32 mouse cellular contexts compared by ENCODE assay signal in the genomic region with DNA sequence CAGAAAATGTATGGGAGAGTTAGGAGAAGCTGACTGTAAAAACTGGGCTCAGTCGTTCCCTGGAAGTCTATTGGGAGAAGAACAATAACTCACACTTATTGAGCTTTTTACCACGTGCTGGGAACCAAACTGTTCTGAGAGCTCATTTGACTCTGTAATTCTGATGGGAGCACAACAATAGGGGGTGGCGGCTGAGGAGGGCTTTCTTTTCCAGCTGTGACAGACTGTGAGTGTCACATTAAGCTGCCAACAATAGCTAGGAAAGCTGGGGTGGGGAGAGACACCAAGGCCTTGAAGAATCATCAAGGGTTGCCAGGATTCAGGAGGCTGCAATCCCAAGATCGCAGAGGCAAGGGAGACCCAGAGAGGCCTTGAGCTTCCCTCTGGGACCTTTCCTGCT. TPM values are rescaled to one million over a fixed set of nuclear protein-coding genes. Genes with fewer than 3 reads are reported as not detected.
DNase-seq lines count a peak whose midpoint lies in the region; ATAC-seq and TF ChIP-seq lines count a peak whose summit lies in the region.
"Had no signal": no experiment of that assay in that cellular context is flagged by ENCODE, and none has a peak within 500 bp of the region (broad histone marks: within the 10 kb centered on the region; RNA-seq: fewer than 3 reads in every experiment).

No protein-coding gene starts in this region.

- H3K4me3 ChIP-seq in forebrain, embryonic 15.5 days, result no peak overlapping the region
- H3K4me3 ChIP-seq in forebrain, embryonic 12.5 days (replicated peaks), result no peak overlapping the region
- H3K4me3 ChIP-seq in hindbrain, postnatal 0 days (ENCODE audit: low read length), result no peak overlapping the region
- H3K4me3 ChIP-seq in hindbrain, embryonic 10.5 days, result no peak overlapping the region
- no peak overlapping the region for H3K4me3 ChIP-seq in neural tube, embryonic 14.5 days (ENCODE audit: low read depth, low read length)
- H3K4me3 ChIP-seq in intestine, embryonic 15.5 days (replicated peaks), result no peak overlapping the region
- H3K4me3 ChIP-seq: embryonic facial prominence, embryonic 13.5 days; limb, embryonic 13.5 days; lung, embryonic 15.5 days; midbrain, embryonic 12.5 days; neural tube, embryonic 12.5 days had no signal

- DNase-seq in hindbrain, postnatal 0 days (ENCODE audit: low spot score), result peak; percentile 8
- no peak for DNase-seq in hindbrain, embryonic 10.5 days (ENCODE audit: low spot score)
- peak; percentile 19 for DNase-seq in R1 (ENCODE audit: low read depth, low spot score)
- DNase-seq: adrenal gland, adult 8-10 months; cerebellum, adult 11 months; cerebellum, adult 9-10 months; cerebellum, postnatal 36 days; gastrocnemius, postnatal 14 days; heart, postnatal 14 days; kidney, adult 8-10 months; kidney, postnatal 4 days had no signal

- H3K27me3 ChIP-seq in forebrain, embryonic 15.5 days, result no peaks in the 10 kb centered on the region
- H3K27me3 ChIP-seq in forebrain, embryonic 12.5 days, result peaks cover 6% of the 10 kb centered on the region; the same call in 1 of the 2 replicates
- H3K27me3 ChIP-seq in hindbrain, postnatal 0 days (ENCODE audit: insufficient read depth, low read length), result no peaks in the 10 kb centered on the region
- peaks cover 7% of the 10 kb centered on the region; the same call in 1 of the 2 replicates for H3K27me3 ChIP-seq in hindbrain, embryonic 10.5 days (ENCODE audit: insufficient read depth, poor library complexity, severe bottlenecking)
- no peaks in the 10 kb centered on the region for H3K27me3 ChIP-seq in neural tube, embryonic 14.5 days (ENCODE audit: control insufficient read depth, insufficient read depth, low read length)
- H3K27me3 ChIP-seq in intestine, embryonic 15.5 days (replicated peaks), result no peaks in the 10 kb centered on the region
- H3K27me3 ChIP-seq: lung, embryonic 15.5 days; neural tube, embryonic 12.5 days had no signal

- H3K9ac ChIP-seq in forebrain, embryonic 15.5 days (replicated peaks), result no peak overlapping the region
- H3K9ac ChIP-seq in forebrain, embryonic 12.5 days, result no peak overlapping the region
- H3K9ac ChIP-seq in hindbrain, postnatal 0 days (replicated peaks; ENCODE audit: low read length), result no peak overlapping the region
- H3K9ac ChIP-seq in neural tube, embryonic 14.5 days (replicated peaks; ENCODE audit: low read depth, low read length), result no peak overlapping the region
- no peak overlapping the region for H3K9ac ChIP-seq in intestine, embryonic 15.5 days
- H3K9ac ChIP-seq: embryonic facial prominence, embryonic 13.5 days; limb, embryonic 13.5 days; lung, embryonic 15.5 days; midbrain, embryonic 12.5 days; neural tube, embryonic 12.5 days had no signal

- no peak for TF ChIP-seq CTCF in hindbrain, postnatal 0 days (IDR thresholded peaks at IDR 0.05; ENCODE audit: low read depth)

- H3K4me2 ChIP-seq in forebrain, embryonic 15.5 days (replicated peaks), result no peak overlapping the region
- H3K4me2 ChIP-seq in forebrain, embryonic 12.5 days, result no peak overlapping the region
- H3K4me2 ChIP-seq in hindbrain, postnatal 0 days (ENCODE audit: low read depth, low read length), result no peak overlapping the region
- H3K4me2 ChIP-seq in neural tube, embryonic 14.5 days (ENCODE audit: low read depth, low read length), result no peak overlapping the region
- no peak overlapping the region for H3K4me2 ChIP-seq in intestine, embryonic 15.5 days (replicated peaks)
- H3K4me2 ChIP-seq: embryonic facial prominence, embryonic 13.5 days; limb, embryonic 13.5 days; liver, embryonic 11.5 days; lung, embryonic 15.5 days; midbrain, embryonic 12.5 days; neural tube, embryonic 12.5 days had no signal

- 14% methylated on average over 4 of the region's 4 CpGs for WGBS in forebrain, embryonic 15.5 days
- 15% methylated on average over 4 of the region's 4 CpGs for WGBS in forebrain, embryonic 12.5 days
- WGBS in hindbrain, postnatal 0 days, result 5% methylated on average over 4 of the region's 4 CpGs
- WGBS in hindbrain, embryonic 10.5 days, result 22% methylated on average over 4 of the region's 4 CpGs
- 13% methylated on average over 4 of the region's 4 CpGs for WGBS in neural tube, embryonic 14.5 days
- WGBS in intestine, embryonic 15.5 days, result 47% methylated on average over 4 of the region's 4 CpGs

- ATAC-seq in forebrain, embryonic 15.5 days (replicated peaks), result no peak
- no peak for ATAC-seq in forebrain, embryonic 12.5 days (ENCODE audit: low FRiP score)
- no peak for ATAC-seq in hindbrain, postnatal 0 days
- no peak for ATAC-seq in neural tube, embryonic 14.5 days (ENCODE audit: low read depth)
- no peak for ATAC-seq in intestine, embryonic 15.5 days
- ATAC-seq: hindbrain, embryonic 16.5 days; intestine, embryonic 16.5 days had no signal

- H3K27ac ChIP-seq in forebrain, embryonic 15.5 days (replicated peaks), result peak overlapping the region; percentile 43; the same call in 1 of the 2 replicates
- H3K27ac ChIP-seq in forebrain, embryonic 12.5 days, result no peak overlapping the region
- H3K27ac ChIP-seq in hindbrain, postnatal 0 days, result no peak overlapping the region
- no peak overlapping the region for H3K27ac ChIP-seq in hindbrain, embryonic 10.5 days
- 0 out of 2 replicates have a peak overlapping the region, but pooled peaks have one; percentile 28 for H3K27ac ChIP-seq in neural tube, embryonic 14.5 days (ENCODE audit: low read depth, low read length)
- H3K27ac ChIP-seq in intestine, embryonic 15.5 days, result no peak overlapping the region
- H3K27ac ChIP-seq: embryonic facial prominence, embryonic 13.5 days; kidney, postnatal 0 days; limb, embryonic 13.5 days; lung, embryonic 15.5 days; midbrain, embryonic 12.5 days; neural tube, embryonic 12.5 days had no signal

- no peaks in the 10 kb centered on the region for H3K36me3 ChIP-seq in forebrain, embryonic 15.5 days
- H3K36me3 ChIP-seq in forebrain, embryonic 12.5 days (replicated peaks), result no peaks in the 10 kb centered on the region
- no peaks in the 10 kb centered on the region for H3K36me3 ChIP-seq in hindbrain, postnatal 0 days (ENCODE audit: insufficient read depth, low read length)
- H3K36me3 ChIP-seq in hindbrain, embryonic 10.5 days, result no peaks in the 10 kb centered on the region
- H3K36me3 ChIP-seq in neural tube, embryonic 14.5 days (ENCODE audit: control insufficient read depth, insufficient read depth, low read length), result no peaks in the 10 kb centered on the region
- H3K36me3 ChIP-seq in intestine, embryonic 15.5 days, result no peaks in the 10 kb centered on the region
- H3K36me3 ChIP-seq: embryonic facial prominence, embryonic 13.5 days; limb, embryonic 13.5 days; lung, embryonic 15.5 days; midbrain, embryonic 12.5 days; neural tube, embryonic 12.5 days had no signal

- no peaks in the 10 kb centered on the region for H3K4me1 ChIP-seq in forebrain, embryonic 15.5 days
- peaks cover 10% of the 10 kb centered on the region; the same call in 1 of the 2 replicates for H3K4me1 ChIP-seq in forebrain, embryonic 12.5 days
- H3K4me1 ChIP-seq in hindbrain, postnatal 0 days (ENCODE audit: insufficient read depth, low read length), result no peaks in the 10 kb centered on the region
- H3K4me1 ChIP-seq in hindbrain, embryonic 10.5 days (replicated peaks), result peaks cover 18% of the 10 kb centered on the region
- H3K4me1 ChIP-seq in neural tube, embryonic 14.5 days (ENCODE audit: control insufficient read depth, insufficient read depth, low read length), result no peaks in the 10 kb centered on the region
- no peaks in the 10 kb centered on the region for H3K4me1 ChIP-seq in intestine, embryonic 15.5 days (replicated peaks)
- H3K4me1 ChIP-seq: embryonic facial prominence, embryonic 13.5 days; limb, embryonic 13.5 days; lung, embryonic 15.5 days had no signal

- H3K9me3 ChIP-seq in forebrain, embryonic 15.5 days, result no peaks in the 10 kb centered on the region
- H3K9me3 ChIP-seq in forebrain, embryonic 12.5 days, result no peaks in the 10 kb centered on the region
- H3K9me3 ChIP-seq in hindbrain, postnatal 0 days (ENCODE audit: low read length), result no peaks in the 10 kb centered on the region
- H3K9me3 ChIP-seq in hindbrain, embryonic 10.5 days, result no peaks in the 10 kb centered on the region
- no peaks in the 10 kb centered on the region for H3K9me3 ChIP-seq in neural tube, embryonic 14.5 days (ENCODE audit: control insufficient read depth, low read length)
- no peaks in the 10 kb centered on the region for H3K9me3 ChIP-seq in intestine, embryonic 15.5 days
- H3K9me3 ChIP-seq: embryonic facial prominence, embryonic 13.5 days; limb, embryonic 13.5 days; lung, embryonic 15.5 days; midbrain, embryonic 12.5 days; neural tube, embryonic 12.5 days had no signal

RNA-seq across cellular contexts. Expression of a gene that starts 12.5 kb away (rescaled TPM):
- 3.4 and 3.9 TPM in 2 replicates for polyA plus RNA-seq in forebrain, embryonic 15.5 days (2015; fragmentation: Nextera tagmentation; extraction: Ambion mirVana)
- polyA plus RNA-seq in forebrain, embryonic 12.5 days (2016; fragmentation: Nextera tagmentation; extraction: Ambion mirVana), result 0.61 and 0.67 TPM in 2 replicates
- total RNA-seq in hindbrain, postnatal 0 days (2014; rRNA removed), result 19.6 and 23.4 TPM in 2 replicates
- 9.9 and 12.2 TPM in 2 replicates for polyA plus RNA-seq in hindbrain, postnatal 0 days (2015; fragmentation: Nextera tagmentation; extraction: Ambion mirVana)
- 1.5 TPM in 1 of 2 replicates, not detected in the other for polyA plus RNA-seq in hindbrain, embryonic 10.5 days (2016; fragmentation: Nextera tagmentation; extraction: Ambion mirVana)
- polyA plus RNA-seq in neural tube, embryonic 14.5 days (2014; fragmentation: Nextera tagmentation; extraction: Ambion mirVana), result 8.0 and 11.2 TPM in 2 replicates
- polyA plus RNA-seq in intestine, embryonic 15.5 days (2015; fragmentation: Nextera tagmentation; extraction: Ambion mirVana), result 0.10 and 0.15 TPM in 2 replicates
- total RNA-seq: adrenal gland, adult 8-10 months; gastrocnemius, postnatal 14 days; granulocyte monocyte progenitor cell, adult 5-6 weeks; heart, postnatal 14 days; megakaryocyte progenitor cell, adult 5-6 weeks had no signal
- polyA plus RNA-seq: embryonic facial prominence, embryonic 13.5 days; heart, embryonic 14.5 days; kidney, postnatal 0 days; limb, embryonic 13.5 days; lung, embryonic 15.5 days had no signal

RNA-seq across cellular contexts. Expression of a gene that starts 45.4 kb away (rescaled TPM):
- not detected in 2 replicates for polyA plus RNA-seq in forebrain, embryonic 15.5 days (2015; fragmentation: Nextera tagmentation; extraction: Ambion mirVana)
- not detected in 2 replicates for polyA plus RNA-seq in forebrain, embryonic 12.5 days (2016; fragmentation: Nextera tagmentation; extraction: Ambion mirVana)
- not detected in 2 replicates for total RNA-seq in hindbrain, postnatal 0 days (2014; rRNA removed)
- polyA plus RNA-seq in hindbrain, postnatal 0 days (2015; fragmentation: Nextera tagmentation; extraction: Ambion mirVana), result not detected in 2 replicates
- polyA plus RNA-seq in hindbrain, embryonic 10.5 days (2016; fragmentation: Nextera tagmentation; extraction: Ambion mirVana), result 0.09 TPM in 1 of 2 replicates, not detected in the other
- not detected in 2 replicates for polyA plus RNA-seq in neural tube, embryonic 14.5 days (2014; fragmentation: Nextera tagmentation; extraction: Ambion mirVana)
- polyA plus RNA-seq in intestine, embryonic 15.5 days (2015; fragmentation: Nextera tagmentation; extraction: Ambion mirVana), result not detected in 2 replicates
- total RNA-seq: adrenal gland, adult 8-10 months; adrenal gland, postnatal 4 days; gastrocnemius, postnatal 14 days; granulocyte monocyte progenitor cell, adult 5-6 weeks; heart, postnatal 14 days; layer of hippocampus, adult 8-10 months; layer of hippocampus, postnatal 25 days; megakaryocyte progenitor cell, adult 5-6 weeks had no signal
- polyA plus RNA-seq: embryonic facial prominence, embryonic 13.5 days; heart, embryonic 14.5 days; hindbrain, embryonic 16.5 days; intestine, embryonic 16.5 days; kidney, postnatal 0 days; liver, embryonic 11.5 days; liver, embryonic 16.5 days; midbrain, embryonic 12.5 days; neural tube, embryonic 12.5 days; stomach, embryonic 14.5 days had no signal

Comparison
In these comparisons a context has a peak if more than half of its experiments do, and no peak if none do; other contexts are left out.
1. H3K27ac ChIP-seq: peak in forebrain, embryonic 15.5 days (single experiment) and neural tube, embryonic 14.5 days (single experiment); none in forebrain, embryonic 12.5 days (single experiment), hindbrain, postnatal 0 days (single experiment), hindbrain, embryonic 10.5 days (single experiment) and intestine, embryonic 15.5 days (single experiment).